Mouse (Mus musculus): ENCODE data around the gene Dap. TPM values are rescaled to one million over a fixed set of nuclear protein-coding genes. Genes with fewer than 3 reads are reported as not detected.

Dap gene
- 83.1 and 87.2 TPM in 2 replicates for polyA plus RNA-seq (2015; fragmentation: Nextera tagmentation; extraction: Ambion mirVana)

GRCm38 (mm10) chr15:31224135-31224761 lies at the start of gene Dap:
TSS of gene Dap (plus strand) at chr15:31224314.
- Histone ChIP-seq H3K36me3 (no peaks in the 10 kb centered on the region), H3K9ac (peak within 1 kb of the TSS; percentile 88), H3K4me3 (peak within 1 kb of the TSS; percentile 73), H3K9me3 (no peaks in the 10 kb centered on the region), H3K4me1 (peaks cover 17% of the 10 kb centered on the region; the same call in 1 of the 2 replicates), H3K27me3 (no peaks in the 10 kb centered on the region), H3K4me2 (peak within 1 kb of the TSS; percentile 69), H3K27ac (peak within 1 kb of the TSS; percentile 80)
- WGBS = under 1% methylated on average over 47 of the region's 67 CpGs
- peak; percentile 99 for ATAC-seq (ENCODE audit: borderline replicate concordance, extremely low read depth, low FRiP score, low TSS enrichment)

GRCm38 (mm10) chr15:31176566-31176965 lies 47.5 kb upstream of the Dap start:
- H3K9me3 ChIP-seq = no peaks in the 10 kb centered on the region
- H3K27ac ChIP-seq = no peak overlapping the region
- no peaks in the 10 kb centered on the region for H3K36me3 ChIP-seq
- no peaks in the 10 kb centered on the region for H3K27me3 ChIP-seq
- ATAC-seq (ENCODE audit: borderline replicate concordance, extremely low read depth, low FRiP score, low TSS enrichment) = no peak
- H3K4me1 ChIP-seq = no peaks in the 10 kb centered on the region
- no peak overlapping the region for H3K4me3 ChIP-seq
- H3K9ac ChIP-seq = no peak overlapping the region
- WGBS = 39% methylated on average over 8 of the region's 8 CpGs
- no peak overlapping the region for H3K4me2 ChIP-seq

GRCm38 (mm10) chr15:31184651-31185443 lies 39.3 kb upstream of the Dap start:
- no peaks in the 10 kb centered on the region for H3K4me1 ChIP-seq
- WGBS = 39% methylated on average over 12 of the region's 12 CpGs
- H3K4me3 ChIP-seq = no peak overlapping the region
- no peak overlapping the region for H3K27ac ChIP-seq
- no peaks in the 10 kb centered on the region for H3K36me3 ChIP-seq
- no peaks in the 10 kb centered on the region for H3K9me3 ChIP-seq
- no peaks in the 10 kb centered on the region for H3K27me3 ChIP-seq
- ATAC-seq (ENCODE audit: borderline replicate concordance, extremely low read depth, low FRiP score, low TSS enrichment) = no peak
- H3K9ac ChIP-seq = no peak overlapping the region
- no peak overlapping the region for H3K4me2 ChIP-seq

GRCm38 (mm10) chr15:31185506-31185905 lies 38.6 kb upstream of the Dap start:
- H3K36me3 ChIP-seq = no peaks in the 10 kb centered on the region
- H3K9ac ChIP-seq = no peak overlapping the region
- H3K9me3 ChIP-seq = no peaks in the 10 kb centered on the region
- 74% methylated on average over 5 of the region's 5 CpGs for WGBS
- no peaks in the 10 kb centered on the region for H3K27me3 ChIP-seq
- no peaks in the 10 kb centered on the region for H3K4me1 ChIP-seq
- H3K4me3 ChIP-seq = no peak overlapping the region
- ATAC-seq (ENCODE audit: borderline replicate concordance, extremely low read depth, low FRiP score, low TSS enrichment) = no peak
- H3K27ac ChIP-seq = no peak overlapping the region
- H3K4me2 ChIP-seq = no peak overlapping the region

- no peak overlapping the region for H3K9ac ChIP-seq
- 57% methylated on average over 6 of the region's 6 CpGs for WGBS
- no peaks in the 10 kb centered on the region for H3K9me3 ChIP-seq
- ATAC-seq (ENCODE audit: borderline replicate concordance, extremely low read depth, low FRiP score, low TSS enrichment) = no peak
- no peaks in the 10 kb centered on the region for H3K4me1 ChIP-seq
- H3K36me3 ChIP-seq = no peaks in the 10 kb centered on the region
- no peak overlapping the region for H3K4me3 ChIP-seq
- no peaks in the 10 kb centered on the region for H3K27me3 ChIP-seq
- no peak overlapping the region for H3K27ac ChIP-seq
- H3K4me2 ChIP-seq = no peak overlapping the region
These were observed 37.7 kb upstream of the Dap start for GRCm38 (mm10) chr15:31186371-31186901.

- 100% methylated on average over 1 of the region's 1 CpGs for WGBS
These were observed 31.6 kb upstream of the Dap start for GRCm38 (mm10) chr15:31192563-31192962.

GRCm38 (mm10) chr15:31195776-31196175 lies 28.3 kb upstream of the Dap start:
- Histone ChIP-seq H3K9me3 (no peaks in the 10 kb centered on the region), H3K36me3 (no peaks in the 10 kb centered on the region), H3K4me1 (peaks cover 7% of the 10 kb centered on the region; the same call in 1 of the 2 replicates), H3K27me3 (no peaks in the 10 kb centered on the region), H3K27ac (no peak overlapping the region), H3K4me2 (no peak overlapping the region), H3K9ac (no peak overlapping the region), H3K4me3 (no peak overlapping the region)
- WGBS = 48% methylated on average over 6 of the region's 6 CpGs
- ATAC-seq (ENCODE audit: borderline replicate concordance, extremely low read depth, low FRiP score, low TSS enrichment) = peak; percentile 27; the same call in 1 of the 2 replicates

More at GRCm38 (mm10) chr15:31192563-31192962, 31.6 kb upstream of the Dap start:
- Histone ChIP-seq H3K36me3 (no peaks in the 10 kb centered on the region), H3K9ac (no peak overlapping the region), H3K27me3 (no peaks in the 10 kb centered on the region), H3K4me3 (no peak overlapping the region), H3K9me3 (no peaks in the 10 kb centered on the region), H3K27ac (no peak overlapping the region), H3K4me2 (no peak overlapping the region), H3K4me1 (peaks cover 7% of the 10 kb centered on the region; the same call in 1 of the 2 replicates)
- no peak for ATAC-seq (ENCODE audit: borderline replicate concordance, extremely low read depth, low FRiP score, low TSS enrichment)

- ATAC-seq (ENCODE audit: borderline replicate concordance, extremely low read depth, low FRiP score, low TSS enrichment) = no peak
- Histone ChIP-seq H3K9me3 (no peaks in the 10 kb centered on the region), H3K36me3 (no peaks in the 10 kb centered on the region), H3K27me3 (no peaks in the 10 kb centered on the region), H3K27ac (no peak overlapping the region), H3K4me1 (peaks cover 5% of the 10 kb centered on the region), H3K4me3 (no peak overlapping the region), H3K9ac (no peak overlapping the region), H3K4me2 (no peak overlapping the region)
- WGBS = 82% methylated on average over 9 of the region's 9 CpGs
These were observed 16.6 kb upstream of the Dap start for GRCm38 (mm10) chr15:31207346-31208093.

- Histone ChIP-seq H3K27me3 (no peaks in the 10 kb centered on the region), H3K27ac (0 out of 2 replicates have a peak overlapping the region, but pooled peaks have one; percentile 18), H3K4me2 (no peak overlapping the region), H3K36me3 (no peaks in the 10 kb centered on the region), H3K9ac (no peak overlapping the region), H3K4me1 (peaks cover 5% of the 10 kb centered on the region), H3K9me3 (no peaks in the 10 kb centered on the region), H3K4me3 (no peak overlapping the region)
- whole genome bisulfite sequencing = 42% methylated on average over 7 of the region's 7 CpGs
- ATAC-seq (ENCODE audit: borderline replicate concordance, extremely low read depth, low FRiP score, low TSS enrichment) = peak; percentile 87
These were observed 12.2 kb upstream of the Dap start for GRCm38 (mm10) chr15:31211910-31212309.

- H3K4me3 ChIP-seq = no peak overlapping the region
- H3K36me3 ChIP-seq = no peaks in the 10 kb centered on the region
- H3K9ac ChIP-seq = no peak overlapping the region
- ATAC-seq (ENCODE audit: borderline replicate concordance, extremely low read depth, low FRiP score, low TSS enrichment) = no peak
- H3K27ac ChIP-seq = no peak overlapping the region
- no peaks in the 10 kb centered on the region for H3K9me3 ChIP-seq
- H3K4me2 ChIP-seq = no peak overlapping the region
- 94% methylated on average over 3 of the region's 3 CpGs for WGBS
- H3K4me1 ChIP-seq = peaks cover 5% of the 10 kb centered on the region
- no peaks in the 10 kb centered on the region for H3K27me3 ChIP-seq
These were observed 10.4 kb upstream of the Dap start for GRCm38 (mm10) chr15:31213619-31214270.

- Histone ChIP-seq H3K4me1 (peaks cover 17% of the 10 kb centered on the region; the same call in 1 of the 2 replicates), H3K9me3 (no peaks in the 10 kb centered on the region), H3K27me3 (no peaks in the 10 kb centered on the region), H3K9ac (no peak overlapping the region), H3K4me3 (no peak overlapping the region), H3K4me2 (no peak overlapping the region), H3K27ac (no peak overlapping the region), H3K36me3 (no peaks in the 10 kb centered on the region)
- 75% methylated on average over 6 of the region's 6 CpGs for WGBS
- no peak for ATAC-seq (ENCODE audit: borderline replicate concordance, extremely low read depth, low FRiP score, low TSS enrichment)
These were observed 1.9 kb upstream of the Dap start for GRCm38 (mm10) chr15:31222216-31222615.

Data from lung, embryonic 15.5 days (tissue).